Mouse (Mus musculus) kidney, adult 2 months (tissue): ENCODE measurements around the gene Idnk. TPM values are rescaled to one million over a fixed set of nuclear protein-coding genes. Genes with fewer than 3 reads are reported as not detected.

ENCODE experiments used
- DNase-seq: peaks from one replicate; pipeline ENCODE4 v3.0.0; 2021
- H3K27ac ChIP-seq: fragments of 200-500 bp; 2 replicates; pipeline ENCODE4 v1.5.1; 2012; ENCODE audit warnings: low read depth, low read length, control low read depth, inconsistent platforms; ENCODE audit not compliant: insufficient read depth
- H3K27me3 ChIP-seq: fragments of 200-500 bp; replicated peaks from 2 replicates; pipeline ENCODE4 v1.6.1; 2012; ENCODE audit warnings: mild to moderate bottlenecking, moderate library complexity, low read length, inconsistent platforms; ENCODE audit not compliant: control insufficient read depth, insufficient read depth
- H3K36me3 ChIP-seq: fragments of 200-500 bp; 2 replicates; pipeline ENCODE4 v1.6.1; 2012; ENCODE audit warnings: mild to moderate bottlenecking, moderate library complexity, low read length, inconsistent platforms; ENCODE audit not compliant: control insufficient read depth, insufficient read depth
- H3K4me1 ChIP-seq: fragments of 200-500 bp; 2 replicates; pipeline ENCODE4 v1.6.1; 2011; ENCODE audit warnings: low read length; ENCODE audit not compliant: control insufficient read depth, insufficient read depth
- H3K4me3 ChIP-seq: fragments of 200-500 bp; 2 replicates; pipeline ENCODE4 v1.5.1; 2011; ENCODE audit warnings: mild to moderate bottlenecking, low read depth, low read length, control low read depth; ENCODE audit not compliant: insufficient read depth
- CTCF ChIP-seq: fragments of 200-500 bp; conservative IDR thresholded peaks from 2 replicates; pipeline ENCODE4 v1.5.1; 2011; ENCODE audit warnings: low read depth, mild to moderate bottlenecking, control low read depth, low read length, moderate library complexity, mixed read lengths; ENCODE audit not compliant: insufficient read depth, insufficient read length
- POLR2A ChIP-seq: fragments of 200-500 bp; IDR thresholded peaks from one replicate; pipeline ENCODE4 v1.6.1; 2011; ENCODE audit warnings: low read depth, low read length, control low read depth
- WGBS: fragments of 180-500 bp; shearing (Covaris S2); methylation state at CpG from one replicate; pipeline ENCODE4 v1.1.7; 2018; 5-methylcytosine and 5-hydroxymethylcytosine counted together
- polyA plus RNA-seq: library from polyadenylated mRNA; depleted of rRNA; stranded (reverse); fragments of >200 nt; gene quantifications from 2 replicates; pipeline ENCODE4 v1.2.3, GENCODE M21; 2012

The Idnk gene
- polyA plus RNA-seq, 1 experiment = 27.4 TPM

DNA sequence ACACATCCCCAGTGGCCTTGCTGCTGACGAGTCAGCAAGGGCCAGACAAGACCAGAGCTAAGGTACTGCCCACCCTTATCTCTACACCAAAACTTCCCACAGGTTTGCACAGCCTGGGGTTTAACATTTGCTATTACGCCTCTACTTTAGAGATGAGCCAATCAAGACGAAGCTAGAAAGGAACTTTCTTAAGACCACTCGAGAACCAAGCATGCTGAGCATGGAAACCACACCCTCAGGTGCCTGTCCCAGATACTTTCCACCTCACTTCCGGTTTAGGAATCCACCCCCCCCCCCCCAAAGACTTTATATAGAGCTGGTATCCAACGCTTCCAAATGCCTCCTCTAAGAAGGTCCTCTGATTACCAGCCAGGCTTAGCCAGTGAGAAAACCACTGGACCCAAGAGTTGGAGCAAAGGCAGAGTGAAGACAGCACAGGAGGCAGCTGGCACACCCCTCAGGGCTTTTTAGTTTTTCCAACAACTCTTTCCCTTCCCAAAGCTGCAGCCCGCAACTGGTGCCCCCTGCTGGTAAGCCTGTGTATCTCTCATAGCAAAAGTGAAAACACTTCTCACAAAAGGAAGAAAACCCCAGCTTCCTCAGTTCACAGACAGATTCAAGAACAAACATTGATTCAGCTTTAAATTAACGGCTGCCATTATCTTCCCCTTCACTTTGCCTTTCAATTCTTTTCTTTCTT lies 40.0 kb upstream of the Idnk start:
- H3K27ac ChIP-seq = no peak overlapping the region
- H3K27me3 ChIP-seq = no peaks in the 10 kb centered on the region
- DNase-seq = peak; percentile 67
- no peak for TF ChIP-seq POLR2A
- peak; percentile 66 for TF ChIP-seq CTCF
- no peak overlapping the region for H3K4me3 ChIP-seq
- WGBS = 57% methylated on average over 8 of the region's 8 CpGs
- no peaks in the 10 kb centered on the region for H3K36me3 ChIP-seq
- peaks cover 2% of the 10 kb centered on the region; the same call in 1 of the 2 replicates for H3K4me1 ChIP-seq

DNA sequence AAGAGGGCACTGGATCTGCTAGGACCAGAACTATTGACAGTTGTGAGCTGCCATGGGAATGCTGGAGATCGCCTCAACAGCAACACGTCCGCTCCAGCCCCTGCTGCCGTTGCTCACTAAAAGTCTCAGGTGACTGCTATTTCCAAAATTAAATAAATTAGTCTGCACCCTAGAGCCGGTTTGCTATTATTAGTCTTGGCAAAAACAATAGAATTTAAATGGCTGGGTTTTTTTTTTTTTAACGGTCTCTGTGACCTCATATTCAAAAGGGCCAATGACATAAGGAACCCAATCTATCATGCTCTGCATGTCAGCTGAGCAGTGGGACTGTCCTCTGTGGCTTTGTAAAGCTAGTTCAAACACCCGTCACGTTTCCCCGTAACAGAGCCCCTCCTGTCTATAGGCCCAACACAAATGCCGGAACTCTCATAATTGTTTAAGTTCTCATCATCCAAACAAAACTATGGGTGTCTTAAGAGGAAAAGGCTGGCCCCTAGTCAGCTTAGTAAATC lies 34.6 kb upstream of the Idnk start:
- Histone ChIP-seq H3K4me1 (peaks cover 18% of the 10 kb centered on the region), H3K36me3 (peaks cover 3% of the 10 kb centered on the region), H3K27me3 (no peaks in the 10 kb centered on the region), H3K4me3 (peak overlapping the region; percentile 34), H3K27ac (peak overlapping the region; percentile 93)
- peak; percentile 61 for DNase-seq
- TF ChIP-seq POLR2A = no peak
- WGBS = 19% methylated on average over 10 of the region's 10 CpGs

- Histone ChIP-seq H3K27me3 (no peaks in the 10 kb centered on the region), H3K27ac (peak overlapping the region; percentile 93), H3K4me3 (no peak overlapping the region), H3K36me3 (peaks cover 3% of the 10 kb centered on the region), H3K4me1 (peaks cover 18% of the 10 kb centered on the region)
- TF ChIP-seq POLR2A (no peak), CTCF (no peak)
- 24% methylated on average over 8 of the region's 8 CpGs for WGBS
- DNase-seq = peak; percentile 91
These were observed 34.1 kb upstream of the Idnk start for GRCm38 (mm10) chr13:58123381-58123780.

DNA sequence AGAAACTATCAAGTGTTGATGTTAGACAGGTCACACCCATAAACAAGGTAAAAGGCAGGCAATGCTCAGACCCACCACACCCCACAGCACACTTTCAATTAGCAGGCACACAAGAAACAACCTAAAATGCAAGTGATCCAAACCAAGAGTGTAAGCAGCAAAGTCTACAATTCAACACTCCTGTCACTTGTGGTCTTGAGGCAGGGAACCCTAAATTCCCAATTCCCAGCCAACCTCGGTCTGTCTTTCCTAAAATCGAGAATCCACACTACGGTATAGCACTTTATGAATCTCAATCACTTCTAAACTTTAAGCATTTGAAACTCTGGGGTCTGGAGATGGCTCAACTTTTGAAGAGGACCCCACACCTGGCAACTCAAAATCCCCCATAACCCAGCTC lies 33.2 kb upstream of the Idnk start:
- no peak for TF ChIP-seq CTCF
- no peak for TF ChIP-seq POLR2A
- no peak overlapping the region for H3K4me3 ChIP-seq
- no peaks in the 10 kb centered on the region for H3K27me3 ChIP-seq
- WGBS = 92% methylated on average over 3 of the region's 3 CpGs
- peaks cover 18% of the 10 kb centered on the region for H3K4me1 ChIP-seq
- H3K27ac ChIP-seq = peak overlapping the region; percentile 76
- H3K36me3 ChIP-seq = peaks cover 3% of the 10 kb centered on the region
- DNase-seq = no peak

DNA sequence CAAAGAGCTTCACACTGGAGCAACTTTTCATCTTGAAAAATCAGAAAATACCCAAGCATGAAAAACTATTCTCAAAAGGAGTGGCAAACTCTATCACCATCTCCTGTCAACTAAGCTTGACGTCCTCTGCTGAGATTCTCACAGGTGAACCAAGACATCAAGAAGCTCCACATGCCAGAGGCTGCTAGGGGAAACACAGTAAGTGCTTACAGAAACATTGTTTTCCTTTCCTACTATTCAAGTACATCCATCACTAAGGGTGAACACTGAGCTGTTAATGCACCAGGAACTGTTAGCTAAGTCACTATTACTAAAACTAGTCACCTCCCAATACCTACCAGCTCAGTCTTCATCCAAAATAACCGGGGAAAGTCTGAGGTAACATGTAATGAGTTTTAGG lies 32.5 kb upstream of the Idnk start:
- TF ChIP-seq POLR2A = no peak
- TF ChIP-seq CTCF = no peak

DNA sequence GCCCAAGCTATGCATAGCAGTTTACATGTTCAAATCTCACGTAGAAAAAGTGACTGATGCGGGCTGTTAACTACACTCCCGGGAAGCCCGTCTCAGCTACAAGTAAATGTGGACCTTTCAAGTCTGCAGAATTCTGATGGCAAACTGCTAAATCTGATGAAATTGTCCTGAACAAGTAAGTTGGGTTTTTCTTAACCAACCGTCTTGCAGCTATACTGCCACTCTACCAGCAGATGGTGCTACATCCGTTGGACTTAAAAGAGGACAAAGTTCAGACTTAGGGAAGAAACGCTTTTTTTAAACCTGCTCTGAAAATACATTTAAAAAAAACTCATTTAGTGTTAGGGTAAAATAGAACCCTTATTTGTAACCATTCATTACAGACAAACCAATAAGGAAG lies 31.3 kb upstream of the Idnk start:
- 12% methylated on average over 7 of the region's 7 CpGs for WGBS
- H3K4me1 ChIP-seq = peaks cover 16% of the 10 kb centered on the region
- peak overlapping the region; percentile 34; the same call in 1 of the 2 replicates for H3K4me3 ChIP-seq
- no peaks in the 10 kb centered on the region for H3K27me3 ChIP-seq
- H3K27ac ChIP-seq = peak overlapping the region; percentile 78; the same call in 1 of the 2 replicates
- peak; percentile 79 for DNase-seq
- H3K36me3 ChIP-seq = peaks cover 3% of the 10 kb centered on the region
- peak; percentile 42 for TF ChIP-seq CTCF
- no peak for TF ChIP-seq POLR2A

More for the DNA sequence above, 32.5 kb upstream of the Idnk start:
- Histone ChIP-seq H3K36me3 (peaks cover 3% of the 10 kb centered on the region), H3K4me3 (no peak overlapping the region), H3K4me1 (peaks cover 18% of the 10 kb centered on the region), H3K27ac (no peak overlapping the region), H3K27me3 (no peaks in the 10 kb centered on the region)
- 46% methylated on average over 2 of the region's 2 CpGs for WGBS
- no peak for DNase-seq

- peaks cover 3% of the 10 kb centered on the region for H3K36me3 ChIP-seq
- TF ChIP-seq POLR2A = no peak
- no peak for TF ChIP-seq CTCF
- WGBS = 2% methylated on average over 78 of the region's 92 CpGs
- no peaks in the 10 kb centered on the region for H3K27me3 ChIP-seq
- peak overlapping the region; percentile 72 for H3K4me3 ChIP-seq
- DNase-seq = no peak
- H3K27ac ChIP-seq = peak overlapping the region; percentile 100
- H3K4me1 ChIP-seq = peaks cover 16% of the 10 kb centered on the region
These were observed 30.3 kb upstream of the Idnk start for GRCm38 (mm10) chr13:58126862-58127765.
